8 mouse cellular contexts compared by ENCODE assay signal in the genomic region with DNA sequence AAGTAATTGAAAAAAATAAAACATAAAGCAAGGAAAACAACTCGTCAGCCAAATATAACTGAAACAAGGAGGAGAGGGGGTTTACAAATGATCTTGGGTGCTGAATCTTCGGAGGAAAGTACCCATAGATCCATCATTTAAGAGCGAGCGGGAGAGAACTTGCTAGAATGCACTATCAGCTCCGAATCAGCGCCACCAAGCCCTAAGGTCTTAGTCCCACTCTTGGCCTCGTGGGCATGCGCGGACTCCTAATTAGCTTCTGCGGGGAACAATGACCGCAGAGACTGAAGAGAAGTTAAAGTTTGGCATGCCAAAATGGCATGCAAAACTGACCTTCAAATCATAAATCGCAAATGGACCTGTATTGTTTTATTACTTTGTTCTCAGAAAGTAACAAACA. TPM values are rescaled to one million over a fixed set of nuclear protein-coding genes. Genes with fewer than 3 reads are reported as not detected.
DNase-seq lines count a peak whose midpoint lies in the region; ATAC-seq and TF ChIP-seq lines count a peak whose summit lies in the region.

No protein-coding gene starts in this region.

- H3K9ac ChIP-seq in kidney, embryonic 15.5 days: no peak overlapping the region
- no peak overlapping the region for H3K9ac ChIP-seq in hindbrain, embryonic 11.5 days (ENCODE audit: low read depth, low read length)

- H3K9me3 ChIP-seq in kidney, embryonic 15.5 days (replicated peaks): no peaks in the 10 kb centered on the region
- no peaks in the 10 kb centered on the region for H3K9me3 ChIP-seq in hindbrain, embryonic 11.5 days (ENCODE audit: control insufficient read depth, low read length)

- peak overlapping the region; percentile 82; the same call in 1 of the 2 replicates for H3K27ac ChIP-seq in kidney, embryonic 15.5 days
- no peak overlapping the region for H3K27ac ChIP-seq in hindbrain, embryonic 11.5 days (ENCODE audit: low read depth, low read length)

- no peak for DNase-seq in kidney, adult 11 months
- DNase-seq in brain, embryonic 14.5 days (ENCODE audit: low read depth): peak; percentile 46
- DNase-seq in hindbrain, embryonic 11.5 days (ENCODE audit: low spot score): peak; percentile 41
- no peak for DNase-seq in adrenal gland, postnatal 4 days (ENCODE audit: low spot score in 2 of 2)
- DNase-seq in urinary bladder, postnatal 4 days (ENCODE audit: low spot score in 2 of 2): no peak
- DNase-seq in spleen, adult 12 weeks (ENCODE audit: low spot score): no peak

- no peak for ATAC-seq in kidney, embryonic 15.5 days (replicated peaks; ENCODE audit: low FRiP score)
- ATAC-seq in hindbrain, embryonic 11.5 days (ENCODE audit: low FRiP score): no peak

- H3K4me1 ChIP-seq in kidney, embryonic 15.5 days: peaks cover 43% of the 10 kb centered on the region
- H3K4me1 ChIP-seq in hindbrain, embryonic 11.5 days (replicated peaks; ENCODE audit: control insufficient read depth, insufficient read depth, low read length): no peaks in the 10 kb centered on the region; the same call in 1 of the 2 replicates

- peaks cover 26% of the 10 kb centered on the region for H3K27me3 ChIP-seq in kidney, embryonic 15.5 days
- peaks cover 13% of the 10 kb centered on the region for H3K27me3 ChIP-seq in hindbrain, embryonic 11.5 days (ENCODE audit: control insufficient read depth, insufficient read depth, low read length)
- H3K27me3 ChIP-seq in myocyte (ENCODE audit: control insufficient read depth, insufficient read depth, insufficient read length): peaks cover 7% of the 10 kb centered on the region

- peak overlapping the region; percentile 67 for H3K4me3 ChIP-seq in kidney, embryonic 15.5 days (replicated peaks)
- no peak overlapping the region for H3K4me3 ChIP-seq in hindbrain, embryonic 11.5 days (ENCODE audit: low read depth, low read length)
- H3K4me3 ChIP-seq in myocyte: peak overlapping the region; percentile 21

- peak overlapping the region; percentile 100 for H3K4me2 ChIP-seq in kidney, embryonic 15.5 days
- H3K4me2 ChIP-seq in hindbrain, embryonic 11.5 days (replicated peaks; ENCODE audit: low read depth, low read length): peak overlapping the region; percentile 95; the same call in 1 of the 2 replicates
- H3K4me2 ChIP-seq in myocyte (ENCODE audit: low read depth): peak overlapping the region; percentile 86

- no peaks in the 10 kb centered on the region for H3K79me2 ChIP-seq in myocyte (ENCODE audit: control insufficient read depth, insufficient read depth)

- no peaks in the 10 kb centered on the region for H3K36me3 ChIP-seq in kidney, embryonic 15.5 days
- no peaks in the 10 kb centered on the region for H3K36me3 ChIP-seq in hindbrain, embryonic 11.5 days (ENCODE audit: control insufficient read depth, insufficient read depth, low read length)
- no peaks in the 10 kb centered on the region for H3K36me3 ChIP-seq in myocyte (ENCODE audit: control insufficient read depth, insufficient read depth)

- 39% methylated on average over 12 of the region's 12 CpGs for WGBS in kidney, embryonic 15.5 days
- WGBS in hindbrain, embryonic 11.5 days: 55% methylated on average over 12 of the region's 12 CpGs

- no peak overlapping the region for H3ac ChIP-seq in myocyte (ENCODE audit: control insufficient read depth, insufficient read length)

- no peak for TF ChIP-seq CTCF in brain, embryonic 14.5 days (IDR thresholded peaks at IDR 0.05; ENCODE audit: borderline replicate concordance, extremely low read depth, insufficient read depth, insufficient read length)

- TF ChIP-seq POLR2A in brain, embryonic 14.5 days (IDR thresholded peaks at IDR 0.05; ENCODE audit: borderline replicate concordance, extremely low read depth, insufficient read depth, insufficient read length, poor library complexity, severe bottlenecking): no peak
- no peak for TF ChIP-seq POLR2A in myocyte (IDR thresholded peaks at IDR 0.05; ENCODE audit: insufficient read length, low read depth)

TF ChIP-seq in myocyte, 11 proteins besides CTCF, POLR2A, EP300 and RAD21:
- TF ChIP-seq REST (IDR thresholded peaks at IDR 0.05; ENCODE audit: insufficient read depth, insufficient read length) (no peak), MYOD1 (IDR thresholded peaks at IDR 0.05; ENCODE audit: control insufficient read depth in 1 of 3, insufficient read length in 2 of 3, low read depth in 2 of 3) (no peak), SRF (IDR thresholded peaks at IDR 0.05; ENCODE audit: control insufficient read depth, insufficient read length, low read depth) (no peak), POLR2AphosphoS2 (IDR thresholded peaks at IDR 0.05; ENCODE audit: insufficient read length, low read depth) (no peak), TCF3 (IDR thresholded peaks at IDR 0.05; ENCODE audit: insufficient read length, low read depth) (no peak), MAX (IDR thresholded peaks at IDR 0.05; ENCODE audit: low read depth) (no peak), TCF12 (IDR thresholded peaks at IDR 0.05; ENCODE audit: insufficient read depth, poor library complexity, severe bottlenecking) (no peak), USF1 (IDR thresholded peaks at IDR 0.05; ENCODE audit: low read depth) (no peak), CEBPB (IDR thresholded peaks at IDR 0.05; ENCODE audit: insufficient read depth, poor library complexity, severe bottlenecking) (no peak)
TF ChIP-seq in myocyte: peak in this region for 0.

RNA-seq across cellular contexts. Expression of gene Vgll4, which starts 2.2 kb away (rescaled TPM):
- 106 and 110 TPM in 2 replicates for polyA plus RNA-seq in kidney, embryonic 15.5 days (2015; fragmentation: Nextera tagmentation; extraction: Ambion mirVana)
- polyA plus RNA-seq in brain, embryonic 14.5 days (2012; rRNA removed): 39.7 and 40.9 TPM in 2 replicates
- polyA plus RNA-seq in hindbrain, embryonic 11.5 days (2014; fragmentation: Nextera tagmentation; extraction: Ambion mirVana): 58.5 and 59.3 TPM in 2 replicates
- 21.1 TPM for polyA plus RNA-seq in myocyte (2012; fragmentation: generic; extraction: Trizol)
- total RNA-seq in adrenal gland, postnatal 4 days (2021): 10 to 100 TPM; 57.6 to 59.9 TPM

Comparison
In these comparisons a context has a peak if more than half of its experiments do, and no peak if none do; other contexts are left out.
1. DNase-seq: peak in brain, embryonic 14.5 days (single experiment) and hindbrain, embryonic 11.5 days (single experiment); none in kidney, adult 11 months (single experiment), adrenal gland, postnatal 4 days (0 of 2), urinary bladder, postnatal 4 days (0 of 2) and spleen, adult 12 weeks (single experiment).
2. Peak in every context shown above with its lines, with median percentiles within 50 percentile points of each other: H3K4me2 ChIP-seq.